Mouse (Mus musculus) adrenal gland, adult 18-20 months (tissue): Measurements from ENCODE around the gene Flt4. TPM values are rescaled to one million over a fixed set of nuclear protein-coding genes. Genes with fewer than 3 reads are reported as not detected.

Source experiments
- DNase-seq, 2 experiments: peaks; one replicate each; pipeline ENCODE4 v3.0.0; 2021 to 2022; ENCODE audit warnings: low spot score in 2 of 2
- total RNA-seq, 2 experiments: library from RNA; stranded (reverse); gene quantifications; 1 replicate in 1 of 2; 2 replicates in 1 of 2; pipeline ENCODE4 v1.2.3; 2021

Gene Flt4
- total RNA-seq, 2 experiments from 2014 or later, result 14.4 to 14.5 TPM

- no peak for DNase-seq
Observed at GRCm38 (mm10) chr11:49636449-49636848, 27.4 kb downstream of the Flt4 start.

- DNase-seq, result no peak
Observed at GRCm38 (mm10) chr11:49645677-49646076, 36.6 kb downstream of the Flt4 start.

GRCm38 (mm10) chr11:49650113-49650993 lies 41.3 kb downstream of the Flt4 start:
- no peak for DNase-seq

- DNase-seq, result no peak
Observed at GRCm38 (mm10) chr11:49650994-49651761, 42.1 kb downstream of the Flt4 start.

- no peak for DNase-seq
Observed at GRCm38 (mm10) chr11:49651762-49652322, 42.8 kb downstream of the Flt4 start.

GRCm38 (mm10) chr11:49652401-49653078 lies 43.5 kb downstream of the Flt4 start:
- DNase-seq, result peak; percentile 87 to 88

- DNase-seq, result no peak
Observed at GRCm38 (mm10) chr11:49653079-49653408, 44.0 kb downstream of the Flt4 start.

GRCm38 (mm10) chr11:49654651-49655050 lies 45.6 kb downstream of the Flt4 start:
- DNase-seq, result no peak

- no peak for DNase-seq
Observed at GRCm38 (mm10) chr11:49655501-49655900, 46.4 kb downstream of the Flt4 start.

GRCm38 (mm10) chr11:49658065-49658464 lies 49.0 kb downstream of the Flt4 start:
- DNase-seq, result no peak

- no peak for DNase-seq
Observed at GRCm38 (mm10) chr11:49658791-49659469, 49.9 kb downstream of the Flt4 start.

- no peak for DNase-seq
Observed at GRCm38 (mm10) chr11:49659470-49659799, 50.4 kb downstream of the Flt4 start.

- no peak for DNase-seq
Observed at GRCm38 (mm10) chr11:49662292-49662780, 53.3 kb downstream of the Flt4 start.

- DNase-seq, result no peak
Observed at GRCm38 (mm10) chr11:49663310-49663709, 54.2 kb downstream of the Flt4 start, which contains the start of gene Scgb3a1. Scgb3a1 (plus strand) TSS chr11:49663610.

- no peak for DNase-seq
Observed at GRCm38 (mm10) chr11:49664262-49665140, 55.4 kb downstream of the Flt4 start.

- DNase-seq, result no peak
Observed at GRCm38 (mm10) chr11:49665462-49665861, 56.4 kb downstream of the Flt4 start.

- DNase-seq, result no peak
Observed at GRCm38 (mm10) chr11:49673433-49673832, 64.4 kb downstream of the Flt4 start.

GRCm38 (mm10) chr11:49684237-49684973 lies 75.3 kb downstream of the Flt4 start:
- no peak for DNase-seq

GRCm38 (mm10) chr11:49695013-49695412 lies 86.0 kb downstream of the Flt4 start:
- no peak for DNase-seq
